Mouse (Mus musculus) G1E (cell line): ENCODE results near the gene Epsti1. TPM values are rescaled to one million over a fixed set of nuclear protein-coding genes. Genes with fewer than 3 reads are reported as not detected.

Source experiments
- ATAC-seq: 2 replicates; pipeline ENCODE4 v1.8.0; 2016; ENCODE audit warnings: mild to moderate bottlenecking; ENCODE audit not compliant: insufficient number of reproducible peaks, poor library complexity, low FRiP score, severe bottlenecking; ENCODE audit errors: extremely low read depth
- DNase-seq: peaks from one replicate; pipeline ENCODE4 v3.0.0; 2012; ENCODE audit warnings: low spot score
- H3K27me3 ChIP-seq: 2 replicates; pipeline ENCODE4 v1.6.1; 2012; ENCODE audit warnings: mild to moderate bottlenecking, low read length, inconsistent platforms; ENCODE audit not compliant: insufficient read depth
- H3K36me3 ChIP-seq: replicated peaks from 2 replicates; pipeline ENCODE3; 2012; ENCODE audit warnings: mild to moderate bottlenecking, inconsistent platforms
- H3K4me1 ChIP-seq: 2 replicates; pipeline ENCODE4 v1.6.1; 2012; ENCODE audit warnings: low read depth, low read length, inconsistent platforms, mixed read lengths; ENCODE audit not compliant: insufficient read depth
- H3K4me3 ChIP-seq: 2 replicates; pipeline ENCODE4 v1.5.1; 2012; ENCODE audit warnings: low read depth, mild to moderate bottlenecking, inconsistent platforms, low read length, moderate library complexity, mixed read lengths
- H3K9me3 ChIP-seq: replicated peaks from 2 replicates; pipeline ENCODE4 v1.6.1; 2012; ENCODE audit warnings: inconsistent platforms
- CTCF ChIP-seq: IDR thresholded peaks from 2 replicates; pipeline ENCODE4 v1.5.1; 2012; ENCODE audit warnings: low read depth, low read length, inconsistent platforms, mixed read lengths
- GATA1 ChIP-seq: IDR thresholded peaks from 2 replicates; pipeline ENCODE4 v1.6.1; 2012; ENCODE audit warnings: borderline replicate concordance, low read length, inconsistent platforms, mixed read lengths
- GATA2 ChIP-seq: IDR thresholded peaks from 2 replicates; pipeline ENCODE4 v1.6.1; 2012; ENCODE audit warnings: low read depth, low read length, inconsistent platforms, borderline replicate concordance
- POLR2AphosphoS5 ChIP-seq: IDR thresholded peaks from 2 replicates; pipeline ENCODE4 v1.6.1; 2012; ENCODE audit warnings: low read depth, low read length, inconsistent platforms; ENCODE audit not compliant: insufficient replicate concordance
- TAL1 ChIP-seq: conservative IDR thresholded peaks from 2 replicates; pipeline ENCODE4 v1.6.1; 2012; ENCODE audit warnings: low read depth, low read length, inconsistent platforms, mixed read lengths
- polyA plus RNA-seq: library from polyadenylated mRNA; stranded (reverse); fragments of >175 nt; gene quantifications from 2 replicates; pipeline ENCODE4 v1.2.3, GENCODE M21; 2012
- total RNA-seq, 2 experiments: library from RNA; stranded (forward) in 1 of 2; stranded (reverse) in 1 of 2; fragments of 200-1000 nt in 1 of 2; fragments of >200 nt in 1 of 2; fragmentation: Nextera tagmentation in 1 of 2; gene quantifications; 2 replicates each; pipeline ENCODE4 v1.2.3; 2014 to 2017

Gene Epsti1
- total and polyA plus RNA-seq, 3 experiments: not detected

GRCm38 (mm10) chr14:77975702-77976101 lies 71.7 kb downstream of the Epsti1 start:
- no peaks in the 10 kb centered on the region for H3K4me1 ChIP-seq
- no peaks in the 10 kb centered on the region for H3K27me3 ChIP-seq
- H3K9me3 ChIP-seq: peaks cover 32% of the 10 kb centered on the region
- H3K4me3 ChIP-seq: no peak overlapping the region
- no peak for DNase-seq
- no peaks in the 10 kb centered on the region for H3K36me3 ChIP-seq
- TF ChIP-seq TAL1 (no peak), CTCF (no peak), GATA2 (no peak), POLR2AphosphoS5 (no peak), GATA1 (no peak)
- ATAC-seq: no peak

- no peaks in the 10 kb centered on the region for H3K36me3 ChIP-seq
- no peak for TF ChIP-seq GATA1
- TF ChIP-seq CTCF: no peak
- no peak for TF ChIP-seq POLR2AphosphoS5
- no peak for TF ChIP-seq TAL1
- no peak for TF ChIP-seq GATA2
Observed at GRCm38 (mm10) chr14:77981516-77981915, 77.5 kb downstream of the Epsti1 start.

GRCm38 (mm10) chr14:77997731-77998130 lies 93.7 kb downstream of the Epsti1 start:
- H3K4me3 ChIP-seq: no peak overlapping the region
- peaks cover 19% of the 10 kb centered on the region for H3K9me3 ChIP-seq
- ATAC-seq: no peak
- DNase-seq: no peak
- no peaks in the 10 kb centered on the region for H3K36me3 ChIP-seq
- H3K4me1 ChIP-seq: no peaks in the 10 kb centered on the region
- H3K27me3 ChIP-seq: no peaks in the 10 kb centered on the region
- TF ChIP-seq POLR2AphosphoS5 (no peak), CTCF (no peak), TAL1 (no peak), GATA2 (no peak), GATA1 (no peak)

More at GRCm38 (mm10) chr14:77981516-77981915, 77.5 kb downstream of the Epsti1 start:
- Histone ChIP-seq H3K9me3 (peaks cover 21% of the 10 kb centered on the region), H3K4me3 (no peak overlapping the region), H3K27me3 (no peaks in the 10 kb centered on the region), H3K4me1 (no peaks in the 10 kb centered on the region)
- ATAC-seq: no peak
- DNase-seq: no peak

- no peaks in the 10 kb centered on the region for H3K27me3 ChIP-seq
- DNase-seq: no peak
- no peak overlapping the region for H3K4me3 ChIP-seq
- no peaks in the 10 kb centered on the region for H3K4me1 ChIP-seq
- no peak for ATAC-seq
- H3K9me3 ChIP-seq: peaks cover 28% of the 10 kb centered on the region
- TF ChIP-seq TAL1: no peak
- TF ChIP-seq GATA1: no peak
- no peak for TF ChIP-seq GATA2
- TF ChIP-seq POLR2AphosphoS5: no peak
- TF ChIP-seq CTCF: no peak
- H3K36me3 ChIP-seq: no peaks in the 10 kb centered on the region
Observed at GRCm38 (mm10) chr14:78004486-78004885, 100.4 kb downstream of the Epsti1 start.

GRCm38 (mm10) chr14:78008019-78008418 lies 104.0 kb downstream of the Epsti1 start:
- DNase-seq (no peak), ATAC-seq (no peak)
- H3K27me3 ChIP-seq: no peaks in the 10 kb centered on the region
- no peaks in the 10 kb centered on the region for H3K4me1 ChIP-seq
- H3K9me3 ChIP-seq: peaks cover 42% of the 10 kb centered on the region
- no peaks in the 10 kb centered on the region for H3K36me3 ChIP-seq
- no peak for TF ChIP-seq POLR2AphosphoS5
- TF ChIP-seq TAL1: no peak
- no peak for TF ChIP-seq CTCF
- no peak for TF ChIP-seq GATA2
- no peak for TF ChIP-seq GATA1
- no peak overlapping the region for H3K4me3 ChIP-seq

- ATAC-seq (no peak), DNase-seq (no peak)
- Histone ChIP-seq H3K4me1 (no peaks in the 10 kb centered on the region), H3K36me3 (no peaks in the 10 kb centered on the region), H3K9me3 (peaks cover 33% of the 10 kb centered on the region), H3K27me3 (no peaks in the 10 kb centered on the region), H3K4me3 (no peak overlapping the region)
- TF ChIP-seq TAL1 (no peak), CTCF (no peak), POLR2AphosphoS5 (no peak), GATA2 (no peak), GATA1 (no peak)
Observed at GRCm38 (mm10) chr14:78011808-78012207, 107.8 kb downstream of the Epsti1 start.
